Mouse (Mus musculus): ENCODE results near the gene Igfbp5.

GRCm38 (mm10) chr1:72819995-72820394 is 54.7 kb downstream of the Igfbp5 start:
- TF ChIP-seq POLR2A (IDR thresholded peaks at IDR 0.05; ENCODE audit: low read depth, low read length): no peak
- TF ChIP-seq CTCF (conservative IDR thresholded peaks at IDR 0.05; ENCODE audit: insufficient read depth, insufficient read length, low read depth, low read length): no peak
